Mouse (Mus musculus): Measurements from ENCODE around the gene Hspa1a. TPM values are rescaled to one million over a fixed set of nuclear protein-coding genes. Genes with fewer than 3 reads are reported as not detected.
"Not testable (repeated sequence)": the region's sequence is repeated elsewhere in the genome, so short reads cannot be mapped to it uniquely, and the experiment has no call there.

The Hspa1a gene
- total RNA-seq, 2 experiments from 2014 or later = 3.1 to 5.2 TPM

- no peak for DNase-seq
- intact Hi-C loops (cut with DNase I) = no loop called here
These were observed 3.9 kb upstream of the Hspa1a start for GRCm38 (mm10) chr17:34975581-34976492.

- DNase-seq; intact Hi-C loops (cut with DNase I): not testable (repeated sequence)
These were observed 275 bp downstream of the Hspa1a start for GRCm38 (mm10) chr17:34971694-34972068.

- intact Hi-C loops (cut with DNase I); DNase-seq: not testable (repeated sequence)
These were observed 1.1 kb downstream of the Hspa1a start for GRCm38 (mm10) chr17:34970850-34971249.

DNA sequence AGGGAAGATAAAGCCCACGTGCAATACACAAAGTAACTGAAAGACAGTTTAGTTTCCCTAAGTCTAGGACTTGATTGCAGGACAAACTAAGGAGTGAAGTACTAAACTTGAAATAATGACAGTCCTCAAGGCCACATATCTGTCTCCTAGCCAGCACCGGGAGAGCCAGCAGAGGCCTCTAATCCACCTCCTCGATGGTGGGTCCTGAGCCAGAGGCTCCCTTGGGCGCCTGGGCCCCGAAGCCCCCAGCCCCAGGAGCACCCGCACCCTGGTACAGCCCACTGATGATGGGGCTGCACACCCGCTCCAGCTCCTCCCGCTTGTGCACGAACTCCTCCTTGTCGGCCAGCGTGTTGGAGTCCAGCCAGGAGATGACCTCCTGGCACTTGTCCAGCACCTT, 2.1 kb downstream of the Hspa1a start, which contains the start of gene Gm20481:
Gene Gm20481, plus strand, starts transcription at position 91 of the 400 bp plus-strand sequence.
- DNase-seq; intact Hi-C loops (cut with DNase I): not testable (repeated sequence)

- no peak for DNase-seq
These were observed 6.3 kb downstream of the Hspa1a start for GRCm38 (mm10) chr17:34965627-34966026.

GRCm38 (mm10) chr17:34964640-34965049, 7.3 kb downstream of the Hspa1a start:
- DNase-seq = no peak
- intact Hi-C loops (cut with DNase I) = no loop called here

More at GRCm38 (mm10) chr17:34965627-34966026, 6.3 kb downstream of the Hspa1a start:
- intact Hi-C loops (cut with DNase I) = no loop called here

GRCm38 (mm10) chr17:34962841-34963240, 9.1 kb downstream of the Hspa1a start:
- intact Hi-C loops (cut with DNase I) = no loop called here

GRCm38 (mm10) chr17:34962125-34962524, 9.8 kb downstream of the Hspa1a start:
- DNase-seq = no peak

More at GRCm38 (mm10) chr17:34962841-34963240, 9.1 kb downstream of the Hspa1a start:
- DNase-seq = no peak

GRCm38 (mm10) chr17:34960702-34961493, 11.1 kb downstream of the Hspa1a start:
- intact Hi-C loops (cut with DNase I) = no loop called here
- no peak for DNase-seq

More at GRCm38 (mm10) chr17:34962125-34962524, 9.8 kb downstream of the Hspa1a start:
- intact Hi-C loops (cut with DNase I) = no loop called here

- no peak for DNase-seq
- intact Hi-C loops (cut with DNase I) = no loop called here
These were observed 12.0 kb downstream of the Hspa1a start for GRCm38 (mm10) chr17:34959881-34960515.

DNA sequence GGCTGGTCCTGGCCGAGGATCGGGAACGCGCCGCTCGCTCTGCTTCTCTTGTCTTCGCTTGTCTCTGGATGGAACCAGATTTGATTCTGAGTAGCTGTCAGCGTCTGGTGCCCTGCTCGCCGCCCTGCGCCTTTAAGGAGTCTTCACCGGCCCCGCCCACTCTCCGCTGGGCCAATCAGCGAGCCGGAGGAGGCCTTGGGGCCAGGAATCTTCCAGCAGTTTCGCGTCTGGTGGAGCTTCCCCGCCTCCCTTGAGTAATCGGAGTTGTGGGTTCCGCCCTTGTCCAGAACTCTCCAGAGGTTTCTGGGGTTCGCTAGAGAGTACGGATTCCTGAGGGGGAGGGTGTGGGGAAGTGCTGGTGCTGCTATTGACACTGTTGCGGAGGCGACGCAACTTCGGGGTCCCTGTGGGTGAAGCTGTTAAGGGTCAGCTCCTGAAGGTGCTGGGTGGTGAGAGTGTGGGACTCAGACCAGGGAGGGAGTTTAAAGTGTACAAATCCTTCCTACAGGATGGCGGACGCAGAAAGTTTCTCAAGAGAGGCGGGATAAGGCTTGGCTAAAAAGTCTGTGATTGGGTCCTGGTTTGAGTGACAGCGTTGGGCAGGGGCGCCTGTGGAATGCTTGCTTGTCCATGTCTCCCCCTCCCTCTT, 12.7 kb downstream of the Hspa1a start, which contains the start of gene Hspa1b:
Gene Hspa1b, minus strand, starts transcription at position 109 of the 649 bp plus-strand sequence.
- intact Hi-C loops (cut with DNase I) = not testable (repeated sequence)
- peak; percentile 69 for DNase-seq

DNA sequence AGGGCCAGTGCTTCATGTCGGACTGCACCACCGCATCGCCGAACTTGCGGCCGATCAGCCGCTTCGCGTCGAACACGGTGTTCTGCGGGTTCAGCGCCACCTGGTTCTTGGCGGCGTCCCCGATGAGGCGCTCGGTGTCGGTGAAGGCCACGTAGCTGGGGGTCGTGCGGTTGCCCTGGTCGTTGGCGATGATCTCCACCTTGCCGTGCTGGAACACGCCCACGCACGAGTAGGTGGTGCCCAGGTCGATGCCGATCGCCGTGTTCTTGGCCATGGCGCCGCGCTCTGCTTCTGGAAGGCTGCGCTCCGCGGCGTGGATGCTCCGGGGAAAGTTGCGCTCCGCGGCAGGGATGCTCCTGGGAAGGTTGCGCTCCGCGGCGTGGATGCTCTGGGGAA, 13.2 kb downstream of the Hspa1a start:
- DNase-seq; intact Hi-C loops (cut with DNase I): not testable (repeated sequence)

DNA sequence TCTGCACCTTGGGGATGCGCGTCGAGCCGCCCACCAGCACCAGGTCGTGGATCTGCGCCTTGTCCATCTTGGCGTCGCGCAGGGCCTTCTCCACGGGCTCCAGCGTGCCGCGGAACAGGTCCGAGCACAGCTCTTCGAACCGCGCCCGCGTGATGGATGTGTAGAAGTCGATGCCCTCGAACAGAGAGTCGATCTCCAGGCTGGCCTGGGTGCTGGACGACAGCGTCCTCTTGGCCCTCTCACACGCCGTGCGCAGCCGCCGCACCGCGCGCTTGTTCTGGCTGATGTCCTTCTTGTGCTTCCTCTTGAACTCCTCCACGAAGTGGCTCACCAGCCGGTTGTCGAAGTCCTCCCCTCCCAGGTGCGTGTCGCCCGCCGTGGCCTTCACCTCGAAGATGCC, 14.0 kb downstream of the Hspa1a start:
- DNase-seq; intact Hi-C loops (cut with DNase I): not testable (repeated sequence)

- intact Hi-C loops (cut with DNase I); DNase-seq: not testable (repeated sequence)
These were observed 14.7 kb downstream of the Hspa1a start for GRCm38 (mm10) chr17:34957291-34957690.

DNA sequence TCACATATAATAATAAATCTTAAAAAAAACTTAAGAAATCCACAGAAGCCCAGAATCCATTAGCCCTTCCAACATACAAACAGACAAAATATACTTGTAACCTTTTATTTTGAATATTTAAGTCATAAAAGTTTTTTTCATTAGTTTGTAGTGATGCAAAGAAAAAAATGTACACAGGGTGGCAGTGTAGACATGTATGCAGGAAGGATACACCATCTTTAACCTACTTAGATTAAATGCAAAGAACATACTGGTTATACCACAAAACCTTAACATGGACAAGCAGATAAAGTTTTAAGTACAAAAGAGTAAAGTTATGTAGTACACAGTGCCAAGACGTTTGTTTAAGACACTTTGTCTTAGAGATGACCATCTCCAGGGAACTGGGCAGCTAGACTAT, 15.6 kb downstream of the Hspa1a start:
- no peak for DNase-seq
- intact Hi-C loops (cut with DNase I) = no loop called here

DNA sequence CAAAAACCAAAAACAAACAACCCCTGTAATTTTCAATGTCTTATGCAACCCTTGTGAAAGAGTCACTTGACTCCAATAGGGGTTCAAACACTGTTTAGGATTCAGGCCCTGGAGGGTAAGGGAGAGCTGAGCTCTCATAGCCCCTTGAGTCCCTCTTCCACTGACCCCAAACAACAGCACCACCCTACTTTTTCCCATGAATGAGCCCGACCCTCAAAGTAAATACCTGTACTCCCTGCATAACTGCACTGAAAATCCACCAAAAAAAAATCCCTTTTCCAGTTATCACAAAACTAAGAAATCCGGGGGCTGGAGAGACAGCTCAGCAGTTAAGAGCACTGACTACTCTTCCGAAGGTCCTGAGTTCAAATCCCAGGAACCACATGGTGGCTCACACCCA, 16.1 kb downstream of the Hspa1a start:
- intact Hi-C loops (cut with DNase I) = no loop called here
- DNase-seq = no peak

DNA sequence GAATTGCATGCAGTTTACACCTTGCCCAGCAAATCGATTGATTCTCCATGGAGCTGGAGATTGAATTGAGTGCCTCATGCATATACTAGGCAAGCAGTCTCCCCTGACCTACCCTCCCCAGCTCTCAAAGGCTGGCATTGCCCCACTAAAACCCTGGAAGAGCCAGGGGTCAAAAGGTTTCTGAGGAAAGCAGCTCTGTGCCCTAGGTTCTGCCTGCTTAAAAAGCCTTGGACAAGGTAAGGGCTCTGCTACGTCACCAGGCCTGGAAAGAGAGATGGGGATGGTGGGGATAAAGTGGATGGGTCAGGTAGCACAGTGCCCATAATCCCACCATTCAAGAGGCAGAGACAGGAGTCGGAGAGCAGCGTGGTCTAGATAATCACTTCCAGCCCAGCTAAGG, 17.1 kb downstream of the Hspa1a start:
- intact Hi-C loops (cut with DNase I) = no loop called here
- no peak for DNase-seq

- no peak for DNase-seq
- intact Hi-C loops (cut with DNase I) = no loop called here
These were observed 18.1 kb downstream of the Hspa1a start for GRCm38 (mm10) chr17:34953904-34954303.

GRCm38 (mm10) chr17:34953258-34953657, 18.7 kb downstream of the Hspa1a start:
- no peak for DNase-seq

DNA sequence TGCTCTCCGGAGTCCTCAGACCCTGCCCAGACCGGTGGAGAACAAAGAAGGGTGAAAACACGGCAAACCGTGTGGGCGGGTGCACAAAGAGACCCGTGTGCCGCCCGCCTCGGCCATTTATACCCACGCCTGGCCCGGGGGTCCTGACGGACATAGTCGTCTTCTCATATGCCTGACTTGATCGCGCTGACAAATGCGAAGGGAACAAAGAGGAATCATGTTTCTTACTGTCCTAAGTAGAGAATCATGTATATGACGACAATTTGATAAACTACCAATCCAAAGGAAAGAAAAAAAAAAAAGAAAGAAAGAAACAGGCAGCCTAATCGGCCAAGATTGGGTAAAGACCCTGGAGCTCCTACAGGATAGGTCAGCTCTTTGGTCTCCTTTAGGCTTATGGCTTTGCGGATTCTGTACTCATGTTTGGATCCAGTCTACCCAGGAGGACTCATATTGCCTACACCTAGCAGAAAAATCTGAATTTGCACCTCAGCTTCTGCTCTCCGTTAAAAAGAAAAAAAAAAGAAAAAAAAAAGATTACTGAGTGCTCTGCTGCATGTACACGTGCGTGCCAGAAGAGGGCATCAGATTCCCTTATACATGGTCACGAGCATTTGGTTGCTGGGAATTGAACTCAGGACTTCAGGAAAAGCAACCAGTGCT, 19.4 kb downstream of the Hspa1a start:
- DNase-seq = peak; percentile 86
- intact Hi-C loops (cut with DNase I) = no loop called here

More at GRCm38 (mm10) chr17:34953258-34953657, 18.7 kb downstream of the Hspa1a start:
- intact Hi-C loops (cut with DNase I) = no loop called here
